Mouse (Mus musculus) myocyte (in vitro differentiated cells): ENCODE results near the gene Fam174b. TPM values are rescaled to one million over a fixed set of nuclear protein-coding genes. Genes with fewer than 3 reads are reported as not detected.

ENCODE experiments used
- H3K27me3 ChIP-seq: one replicate; pipeline ENCODE4 v1.6.1; 2011; ENCODE audit not compliant: control insufficient read depth, insufficient read depth, insufficient read length
- H3K36me3 ChIP-seq: one replicate; pipeline ENCODE4 v1.6.1; 2011; ENCODE audit not compliant: control insufficient read depth, insufficient read depth
- H3K4me2 ChIP-seq: one replicate; pipeline ENCODE4 v1.6.1; 2011; ENCODE audit warnings: low read depth, control low read depth
- H3K4me3 ChIP-seq: one replicate; pipeline ENCODE4 v1.5.1; 2011; ENCODE audit warnings: mild to moderate bottlenecking, control low read depth, moderate library complexity
- H3K79me2 ChIP-seq: one replicate; pipeline ENCODE4 v1.6.1; 2011; ENCODE audit not compliant: control insufficient read depth, insufficient read depth
- H3ac ChIP-seq: one replicate; pipeline ENCODE4 v1.6.1; 2011; ENCODE audit not compliant: control insufficient read depth, insufficient read length
- CEBPB ChIP-seq: IDR thresholded peaks from 2 replicates; pipeline ENCODE4 v1.6.1; 2011; ENCODE audit warnings: mild to moderate bottlenecking, moderate library complexity; ENCODE audit not compliant: poor library complexity, insufficient read depth, severe bottlenecking
- E2F4 ChIP-seq: IDR thresholded peaks from one replicate; pipeline ENCODE4 v1.6.1; 2011; ENCODE audit warnings: mild to moderate bottlenecking, control low read depth, moderate library complexity; ENCODE audit not compliant: insufficient read depth
- MAX ChIP-seq: IDR thresholded peaks from one replicate; pipeline ENCODE4 v1.6.1; 2011; ENCODE audit warnings: low read depth, mild to moderate bottlenecking, control low read depth
- MYOD1 ChIP-seq, 3 experiments: IDR thresholded peaks; one replicate each; pipeline ENCODE4 v1.6.1; 2011; ENCODE audit warnings: control low read depth in 2 of 3, low read depth in 2 of 3, mild to moderate bottlenecking in 2 of 3, moderate library complexity in 1 of 3; ENCODE audit not compliant: insufficient read length in 2 of 3, control insufficient read depth in 1 of 3
- MYOG ChIP-seq, 3 experiments: IDR thresholded peaks; one replicate each; pipeline ENCODE4 v1.6.1; 2011; ENCODE audit warnings: control low read depth in 2 of 3, low read depth in 2 of 3, mild to moderate bottlenecking in 2 of 3; ENCODE audit not compliant: insufficient read length in 2 of 3, control insufficient read depth in 1 of 3, insufficient read depth in 1 of 3
- POLR2A ChIP-seq: IDR thresholded peaks from one replicate; pipeline ENCODE4 v1.6.1; 2011; ENCODE audit warnings: low read depth, mild to moderate bottlenecking, control low read depth, moderate library complexity; ENCODE audit not compliant: insufficient read length
- POLR2AphosphoS2 ChIP-seq: IDR thresholded peaks from one replicate; pipeline ENCODE4 v1.6.1; 2011; ENCODE audit warnings: low read depth, control low read depth; ENCODE audit not compliant: insufficient read length
- REST ChIP-seq: IDR thresholded peaks from one replicate; pipeline ENCODE4 v1.6.1; 2011; ENCODE audit warnings: mild to moderate bottlenecking, control low read depth, moderate library complexity; ENCODE audit not compliant: insufficient read depth, insufficient read length
- SRF ChIP-seq: IDR thresholded peaks from one replicate; pipeline ENCODE4 v1.6.1; 2011; ENCODE audit warnings: low read depth; ENCODE audit not compliant: control insufficient read depth, insufficient read length
- TCF12 ChIP-seq: IDR thresholded peaks from one replicate; pipeline ENCODE4 v1.6.1; 2011; ENCODE audit warnings: mild to moderate bottlenecking, control low read depth; ENCODE audit not compliant: poor library complexity, insufficient read depth, severe bottlenecking
- TCF3 ChIP-seq: IDR thresholded peaks from one replicate; pipeline ENCODE4 v1.6.1; 2011; ENCODE audit warnings: low read depth, control low read depth; ENCODE audit not compliant: insufficient read length
- USF1 ChIP-seq: IDR thresholded peaks from one replicate; pipeline ENCODE4 v1.6.1; 2011; ENCODE audit warnings: low read depth, mild to moderate bottlenecking, control low read depth, moderate library complexity
- polyA plus RNA-seq: library from polyadenylated mRNA; unstranded; fragments of >200 nt; fragmentation: generic; extraction: Trizol; gene quantifications from one replicate; pipeline ENCODE4 v1.2.1, GENCODE M21; 2012; ENCODE audit warnings: missing spikeins

Gene Fam174b
- polyA plus RNA-seq, 1 experiment = not detected

DNA sequence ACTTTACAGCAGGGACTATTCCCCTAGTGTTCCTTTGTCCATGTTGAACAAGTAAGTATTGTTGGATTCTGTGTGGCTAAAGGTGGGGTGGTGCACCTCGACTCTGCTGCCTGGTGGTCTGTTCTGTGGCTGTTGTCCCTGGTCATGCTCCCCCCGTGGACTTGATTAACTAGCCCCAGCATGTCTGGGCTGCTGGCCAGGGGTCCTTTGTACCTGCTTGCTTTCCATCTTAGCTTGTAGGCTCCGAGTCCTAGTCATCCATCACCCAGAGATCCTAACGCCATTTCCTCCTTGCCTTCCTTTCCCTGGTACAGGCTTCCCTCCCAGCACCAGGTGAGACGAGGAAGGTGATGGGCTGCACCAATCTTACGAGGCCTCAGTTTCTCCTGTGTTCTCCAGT lies 1.7 kb downstream of the Fam174b start:
- no peak overlapping the region for H3ac ChIP-seq
- no peak overlapping the region for H3K4me3 ChIP-seq
- H3K36me3 ChIP-seq = no peaks in the 10 kb centered on the region
- no peaks in the 10 kb centered on the region for H3K79me2 ChIP-seq
- H3K27me3 ChIP-seq = peaks cover 19% of the 10 kb centered on the region
- no peak overlapping the region for H3K4me2 ChIP-seq
- TF ChIP-seq CEBPB (no peak), REST (no peak), MYOG (IDR thresholded peaks at IDR 0.05; ENCODE audit: control insufficient read depth in 1 of 3, insufficient read depth in 1 of 3, insufficient read length in 2 of 3, low read depth in 2 of 3) (no peak), TCF12 (no peak), POLR2AphosphoS2 (no peak), E2F4 (no peak), MYOD1 (IDR thresholded peaks at IDR 0.05; ENCODE audit: control insufficient read depth in 1 of 3, insufficient read length in 2 of 3, low read depth in 2 of 3) (no peak), USF1 (no peak), POLR2A (no peak), SRF (no peak), TCF3 (no peak), MAX (no peak)

DNA sequence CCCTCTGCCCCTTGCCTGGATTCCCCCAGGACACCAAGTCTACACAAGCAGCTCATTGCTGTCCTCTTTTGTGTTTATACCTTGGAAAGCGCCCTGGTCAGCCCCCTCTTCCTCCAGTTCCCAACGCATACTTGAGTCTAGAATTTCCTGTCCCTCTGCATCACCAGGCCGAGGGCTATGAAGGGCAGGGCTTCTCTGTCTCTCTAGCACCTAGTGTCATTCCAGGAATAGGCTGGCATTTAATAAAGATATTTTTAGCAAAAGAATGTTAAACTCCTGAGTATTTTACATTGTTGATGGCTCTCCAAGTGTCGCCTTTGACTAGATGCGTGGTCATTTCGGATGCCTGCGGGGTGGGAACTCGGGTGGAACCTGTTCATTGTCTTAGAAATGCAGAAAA lies 3.0 kb downstream of the Fam174b start:
- no peaks in the 10 kb centered on the region for H3K79me2 ChIP-seq
- H3ac ChIP-seq = no peak overlapping the region
- no peaks in the 10 kb centered on the region for H3K36me3 ChIP-seq
- H3K27me3 ChIP-seq = peaks cover 19% of the 10 kb centered on the region
- no peak overlapping the region for H3K4me2 ChIP-seq
- TF ChIP-seq SRF = no peak
- TF ChIP-seq REST = no peak
- TF ChIP-seq E2F4 = no peak
- no peak for TF ChIP-seq TCF3
- TF ChIP-seq CEBPB = no peak
- TF ChIP-seq POLR2A = no peak
- no peak for TF ChIP-seq TCF12
- TF ChIP-seq MYOD1 (IDR thresholded peaks at IDR 0.05; ENCODE audit: control insufficient read depth in 1 of 3, insufficient read length in 2 of 3, low read depth in 2 of 3) = no peak
- TF ChIP-seq MAX = no peak
- no peak for TF ChIP-seq POLR2AphosphoS2
- TF ChIP-seq USF1 = no peak
- no peak for TF ChIP-seq MYOG (IDR thresholded peaks at IDR 0.05; ENCODE audit: control insufficient read depth in 1 of 3, insufficient read depth in 1 of 3, insufficient read length in 2 of 3, low read depth in 2 of 3)
- no peak overlapping the region for H3K4me3 ChIP-seq

DNA sequence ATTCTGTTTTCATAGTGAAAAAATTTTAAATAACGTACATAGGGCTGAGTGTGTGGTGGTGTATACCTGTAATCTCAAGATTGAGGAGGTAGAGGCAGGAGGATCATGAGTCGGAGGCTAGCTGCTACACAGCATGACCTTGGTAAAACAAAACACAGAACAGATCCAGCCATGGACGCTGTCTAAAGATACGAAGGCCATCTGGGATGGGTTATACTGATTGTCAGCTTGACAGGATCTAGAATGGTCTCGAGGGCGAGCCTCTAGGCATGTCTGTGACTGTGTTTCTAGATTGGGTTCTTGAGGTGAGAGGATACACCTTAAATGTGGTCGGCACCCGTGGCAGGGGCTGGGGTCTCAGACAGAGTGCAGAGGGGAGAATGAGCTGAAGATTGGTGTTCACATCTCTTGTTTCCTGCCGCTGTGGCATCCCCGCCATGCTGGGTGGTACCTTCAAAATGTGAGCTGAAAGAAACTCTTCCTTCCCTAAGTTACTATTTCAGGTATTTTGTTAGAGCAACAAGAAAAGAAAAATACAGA lies 3.8 kb downstream of the Fam174b start:
- no peaks in the 10 kb centered on the region for H3K79me2 ChIP-seq
- H3K4me3 ChIP-seq = no peak overlapping the region
- no peak for TF ChIP-seq TCF12
- no peak for TF ChIP-seq REST
- no peak for TF ChIP-seq MYOG (IDR thresholded peaks at IDR 0.05; ENCODE audit: control insufficient read depth in 1 of 3, insufficient read depth in 1 of 3, insufficient read length in 2 of 3, low read depth in 2 of 3)
- no peak for TF ChIP-seq POLR2A
- H3K4me2 ChIP-seq = no peak overlapping the region
- no peaks in the 10 kb centered on the region for H3K36me3 ChIP-seq
- H3K27me3 ChIP-seq = peaks cover 18% of the 10 kb centered on the region
- no peak overlapping the region for H3ac ChIP-seq

DNA sequence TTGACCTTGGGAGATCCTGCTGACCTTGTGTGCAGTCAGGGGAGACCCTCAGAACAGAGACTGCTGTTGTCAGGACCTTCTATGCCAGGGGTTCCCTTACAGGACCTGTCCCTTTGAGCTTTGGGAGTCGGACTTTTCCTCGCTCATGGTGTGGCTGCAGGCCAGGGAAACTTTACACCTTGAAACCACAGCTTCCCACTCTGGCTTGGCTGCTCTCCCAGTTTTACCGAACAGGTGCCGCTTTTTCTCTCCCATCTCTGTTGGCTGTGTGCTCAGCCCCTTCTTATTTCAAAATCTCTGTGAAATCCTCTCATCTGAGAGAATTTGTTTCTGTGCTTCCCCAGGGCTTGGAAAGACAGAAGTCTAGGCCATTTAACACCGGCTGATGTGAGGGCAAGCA lies 5.8 kb downstream of the Fam174b start:
- Histone ChIP-seq H3K27me3 (peaks cover 10% of the 10 kb centered on the region), H3K36me3 (no peaks in the 10 kb centered on the region), H3K4me3 (no peak overlapping the region), H3ac (no peak overlapping the region), H3K4me2 (no peak overlapping the region), H3K79me2 (no peaks in the 10 kb centered on the region)
- TF ChIP-seq CEBPB = no peak
- no peak for TF ChIP-seq POLR2AphosphoS2
- TF ChIP-seq E2F4 = no peak
- no peak for TF ChIP-seq SRF
- TF ChIP-seq POLR2A = no peak
- no peak for TF ChIP-seq MAX

DNA sequence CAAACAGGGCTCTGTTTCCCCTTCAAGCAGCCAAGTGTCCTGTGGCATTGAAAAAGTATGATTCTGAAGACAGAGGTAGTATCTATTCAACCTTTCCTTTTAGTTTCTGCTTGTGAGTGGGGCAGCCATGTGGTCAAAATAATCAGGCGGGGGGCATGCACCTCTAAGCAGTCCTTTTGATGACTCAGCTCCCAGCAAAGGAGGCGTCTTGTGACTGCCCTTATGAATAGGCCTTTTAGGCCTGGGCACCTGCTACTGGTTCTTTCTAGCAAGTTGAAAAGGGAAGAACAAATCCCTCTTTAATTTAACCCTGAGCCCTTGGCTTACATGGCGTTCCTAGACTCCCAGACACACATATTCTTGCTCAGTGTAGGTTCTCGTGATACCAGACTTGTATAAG lies 6.7 kb downstream of the Fam174b start:
- no peak overlapping the region for H3K4me2 ChIP-seq
- no peak overlapping the region for H3K4me3 ChIP-seq
- H3K36me3 ChIP-seq = no peaks in the 10 kb centered on the region
- H3K27me3 ChIP-seq = peaks cover 8% of the 10 kb centered on the region
- H3K79me2 ChIP-seq = no peaks in the 10 kb centered on the region
- H3ac ChIP-seq = no peak overlapping the region
- TF ChIP-seq CEBPB (no peak), E2F4 (no peak)
